ENCODE assay signal across 8 mouse cellular contexts in genomic region chr16:3956369-3956768, GRCm38 (mm10). TPM values are rescaled to one million over a fixed set of nuclear protein-coding genes. Genes with fewer than 3 reads are reported as not detected.
DNase-seq lines count a peak whose midpoint lies in the region; ATAC-seq lines count a peak whose summit lies in the region.

No protein-coding gene starts in this region.

- intact Hi-C loops in gastrocnemius, postnatal 14 days (cut with DNase I; ENCODE audit: low total_unique reads): no loop called here
- intact Hi-C loops in left cerebral cortex, postnatal 4 days (cut with DNase I): no loop called here

- no peak for DNase-seq in frontal cortex, postnatal 10 days (ENCODE audit: low spot score in 2 of 2)
- DNase-seq in urinary bladder, postnatal 25 days (ENCODE audit: low spot score): peak; percentile 9
- DNase-seq in urinary bladder, postnatal 10 days (ENCODE audit: low spot score): no peak
- peak; percentile 54 for DNase-seq in gastrocnemius, postnatal 14 days
- no peak for DNase-seq in spleen, adult 18-20 months
- no peak for DNase-seq in ovary, postnatal 14 days (ENCODE audit: low spot score)
- no peak for DNase-seq in left cerebral cortex, postnatal 4 days

- ATAC-seq in frontal cortex, adult (ENCODE audit: low TSS enrichment): peak; percentile 74

RNA-seq across cellular contexts. Expression of gene Nlrc3, which starts 20.1 kb away (rescaled TPM):
- 1 to 10 TPM; 3.1 to 5.3 TPM for total RNA-seq in gastrocnemius, postnatal 14 days (2021)
- total RNA-seq in left cerebral cortex, postnatal 4 days (2021): 1 to 10 TPM; 2.6 to 2.9 TPM

RNA-seq across cellular contexts. Expression of gene Slx4, which starts 47.2 kb away (rescaled TPM):
- total RNA-seq in gastrocnemius, postnatal 14 days (2021): 1 to 10 TPM; 5.9 to 7.9 TPM
- 10 to 100 TPM; 78.6 to 91.6 TPM for total RNA-seq in left cerebral cortex, postnatal 4 days (2021)

RNA-seq across cellular contexts. Expression of gene Cluap1, which starts 47.8 kb away (rescaled TPM):
- 1 to 10 TPM; 6.4 to 6.9 TPM for total RNA-seq in gastrocnemius, postnatal 14 days (2021)
- total RNA-seq in left cerebral cortex, postnatal 4 days (2021): 10 to 100 TPM; 34.9 to 41.9 TPM

RNA-seq across cellular contexts. Expression of gene 1700037C18Rik, which starts 47.9 kb away (rescaled TPM):
- total RNA-seq in gastrocnemius, postnatal 14 days (2021): 1 to 10 TPM; 1.7 to 2.2 TPM
- 1 to 10 TPM; 7.0 to 9.4 TPM for total RNA-seq in left cerebral cortex, postnatal 4 days (2021)

Comparison
In these comparisons a context has a peak if more than half of its experiments do, and no peak if none do; other contexts are left out.
1. DNase-seq: peak in urinary bladder, postnatal 25 days (single experiment) and gastrocnemius, postnatal 14 days (single experiment); none in frontal cortex, postnatal 10 days (0 of 2), urinary bladder, postnatal 10 days (single experiment), spleen, adult 18-20 months (0 of 2), ovary, postnatal 14 days (single experiment) and left cerebral cortex, postnatal 4 days (single experiment).
2. RNA of gene Slx4, which starts 47.2 kb away (total RNA-seq): 78.6 to 91.6 TPM in left cerebral cortex, postnatal 4 days; 5.9 to 7.9 TPM in gastrocnemius, postnatal 14 days; every median in the first group is over 4 times any median in the second.
3. RNA of gene Cluap1, which starts 47.8 kb away (total RNA-seq): 34.9 to 41.9 TPM in left cerebral cortex, postnatal 4 days; 6.4 to 6.9 TPM in gastrocnemius, postnatal 14 days; every median in the first group is over 4 times any median in the second.